Mouse (Mus musculus) testis, postnatal 14 days (tissue): ENCODE data around the gene Pinlyp.
A peak's percentile ranks its signal among the peaks of the same experiment; 100 is the strongest.

Experiments used
- DNase-seq: peaks from one replicate; pipeline ENCODE4 v3.0.0; 2021; ENCODE audit warnings: low spot score

The Pinlyp gene

DNA sequence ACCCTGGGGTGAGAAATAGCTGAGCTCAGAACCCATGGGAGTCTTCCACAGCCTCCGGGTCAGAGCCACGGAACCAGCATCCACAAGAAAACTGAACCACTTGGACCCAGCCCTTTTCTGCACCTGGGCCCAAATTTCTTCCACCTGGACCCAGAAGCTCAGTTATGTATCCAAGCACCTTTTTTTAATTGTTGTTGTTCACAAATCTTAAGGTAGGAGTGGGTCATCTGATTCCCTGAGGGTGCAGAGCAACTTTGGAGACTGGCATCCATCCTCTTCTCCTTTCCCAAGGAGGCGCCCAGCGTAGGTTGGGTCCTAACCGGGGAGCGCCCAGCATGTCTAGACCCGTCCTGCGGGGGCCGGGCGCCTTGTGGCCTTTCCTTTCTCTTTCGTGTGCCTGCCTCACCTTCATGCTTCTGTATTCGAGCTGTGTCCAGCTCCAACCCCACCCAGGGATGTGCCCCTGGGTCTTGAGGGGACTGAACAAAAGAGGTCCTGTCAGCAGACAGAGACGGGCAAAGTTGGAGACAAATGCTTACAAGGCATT is at the start of gene Pinlyp, which contains the start of gene Xrcc1:
Pinlyp (minus strand) TSS at position 51 of the 547 bp plus-strand sequence.
Xrcc1 (plus strand) TSS at position 222 of the 547 bp plus-strand sequence.
- no peak for DNase-seq

DNA sequence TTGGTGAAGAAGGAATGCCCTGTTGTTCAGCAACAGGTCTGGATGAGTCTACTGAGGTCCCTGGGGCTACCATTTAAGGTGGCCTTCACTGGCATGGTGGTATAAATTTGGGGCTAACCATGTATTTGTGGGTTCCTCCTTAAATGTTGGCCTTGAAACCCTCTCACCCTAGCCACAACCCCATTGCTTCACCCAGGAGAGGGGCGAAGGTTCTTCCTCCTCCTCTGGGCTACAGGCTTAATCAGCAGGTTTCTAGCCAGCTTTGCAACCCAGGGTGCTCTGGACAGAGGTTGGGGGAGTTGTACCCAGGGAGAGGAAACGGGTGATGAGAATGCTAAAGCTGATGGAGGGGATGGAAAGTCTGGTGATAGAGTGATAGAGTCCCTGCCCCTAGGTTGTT is 49.5 kb upstream of the Pinlyp start:
- no peak for DNase-seq

DNA sequence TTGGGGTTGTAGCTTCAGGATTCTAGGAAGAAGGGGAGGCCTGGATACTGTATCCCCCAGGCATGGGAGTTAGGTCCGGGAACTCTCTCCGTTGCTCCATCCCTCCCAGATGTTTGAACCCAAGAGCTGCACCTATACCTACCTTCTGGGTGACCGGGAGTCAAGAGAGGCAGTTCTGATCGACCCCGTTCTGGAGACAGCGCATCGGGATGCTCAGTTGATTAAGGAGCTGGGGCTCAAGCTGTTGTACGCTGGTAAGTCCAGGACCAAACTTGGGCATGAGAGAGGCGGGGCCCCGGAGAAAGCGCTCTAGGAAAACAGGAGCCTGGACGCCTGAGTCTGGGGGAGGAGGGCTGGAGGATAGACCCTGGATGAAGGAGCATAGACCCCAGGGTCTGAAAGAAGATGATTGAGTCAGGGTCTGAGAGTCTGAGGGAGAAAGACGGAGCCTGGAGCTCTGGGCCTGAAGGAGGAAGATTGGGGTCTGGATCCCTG is 48.4 kb upstream of the Pinlyp start:
- DNase-seq, result no peak

DNA sequence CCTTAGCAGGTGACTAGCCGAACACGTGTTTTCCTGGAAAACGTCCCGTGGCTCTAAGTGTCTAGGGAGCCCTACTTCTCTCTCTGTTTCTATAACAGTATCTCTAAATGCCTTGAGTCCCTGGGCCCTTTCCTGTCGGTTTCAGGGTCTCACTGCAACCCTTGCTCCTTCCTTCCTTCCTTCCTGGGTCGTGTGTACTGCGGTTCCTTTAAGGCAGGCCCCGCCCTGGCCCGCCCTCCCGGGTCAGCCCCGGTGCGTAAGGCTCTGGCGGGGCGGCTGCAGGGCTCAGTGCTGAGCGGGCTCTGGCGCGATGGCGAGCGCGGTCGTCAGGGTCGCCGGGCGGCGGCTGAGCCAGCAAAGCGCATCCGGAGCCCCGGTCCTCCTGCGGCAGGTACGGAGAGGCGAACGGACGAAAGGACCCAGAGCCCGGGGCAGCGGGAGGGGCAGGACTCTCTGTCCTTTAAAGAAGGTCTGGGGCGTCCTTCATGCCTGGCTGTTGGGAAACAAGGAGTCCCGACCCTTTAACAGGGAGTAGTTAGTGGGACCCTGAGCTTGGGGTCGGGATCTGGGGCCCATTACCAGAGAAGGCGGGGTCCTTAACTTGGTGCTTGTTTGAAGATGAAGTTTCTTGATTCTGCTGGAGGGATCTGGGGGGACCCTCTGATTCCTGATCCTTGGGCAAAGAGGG is 47.8 kb upstream of the Pinlyp start:
- no peak for DNase-seq

DNA sequence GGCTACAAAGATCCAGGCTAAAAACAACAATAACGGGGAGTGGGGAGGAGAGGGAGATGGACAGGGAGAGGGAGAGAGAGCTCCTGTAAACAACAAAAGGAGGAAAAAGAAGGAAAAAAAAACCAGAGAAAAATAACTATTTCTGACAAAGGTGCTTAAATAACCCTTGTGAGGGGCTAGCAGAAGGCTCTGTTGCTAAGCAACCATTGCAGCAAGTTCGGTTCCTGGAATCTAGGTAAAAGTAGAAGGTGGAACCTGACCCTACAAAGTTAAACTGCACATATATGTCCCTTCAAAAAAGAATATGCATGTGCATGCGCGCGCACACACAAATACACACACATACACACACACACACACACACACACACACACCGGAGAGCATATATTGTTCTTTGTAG is 46.9 kb upstream of the Pinlyp start:
- DNase-seq, result no peak

DNA sequence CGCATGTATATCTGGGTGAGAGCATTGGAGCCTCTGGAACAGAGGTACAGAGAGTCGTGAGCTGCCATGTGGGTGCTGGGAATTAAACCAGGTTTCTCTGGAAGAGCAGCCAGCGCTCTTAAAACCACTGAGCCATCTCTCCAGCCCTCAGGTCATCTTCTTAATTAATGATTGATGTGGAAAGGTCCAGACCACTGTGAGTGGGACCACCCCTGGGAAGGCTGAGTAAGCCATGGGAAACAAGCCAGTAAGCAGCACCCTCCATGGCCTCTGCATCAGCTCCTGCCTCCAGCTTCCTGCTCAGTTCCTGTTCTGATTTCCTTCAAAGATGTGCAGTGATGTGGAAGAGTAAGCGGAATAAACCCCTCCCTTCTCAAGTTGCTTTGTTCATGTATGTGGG is 46.2 kb upstream of the Pinlyp start:
- no peak for DNase-seq

DNA sequence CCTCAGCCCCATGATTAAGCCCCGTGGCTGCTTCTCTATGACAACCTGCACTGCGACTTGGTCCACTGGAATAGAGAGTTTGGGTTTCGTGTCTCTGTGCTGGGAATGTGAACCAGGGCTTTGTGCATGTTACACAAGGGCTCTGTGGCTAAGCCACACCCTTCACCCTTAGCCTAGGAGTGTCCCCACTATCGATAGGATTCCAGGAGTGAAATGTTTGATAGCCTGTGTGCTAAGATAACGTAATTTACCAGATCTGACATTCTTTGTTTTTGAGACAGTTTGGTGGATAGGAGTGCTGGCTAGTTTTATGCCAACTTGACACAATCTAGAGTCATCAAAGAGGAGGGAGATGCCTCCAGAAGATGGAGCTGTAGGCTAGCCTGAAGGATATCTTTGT is 45.8 kb upstream of the Pinlyp start:
- no peak for DNase-seq

DNA sequence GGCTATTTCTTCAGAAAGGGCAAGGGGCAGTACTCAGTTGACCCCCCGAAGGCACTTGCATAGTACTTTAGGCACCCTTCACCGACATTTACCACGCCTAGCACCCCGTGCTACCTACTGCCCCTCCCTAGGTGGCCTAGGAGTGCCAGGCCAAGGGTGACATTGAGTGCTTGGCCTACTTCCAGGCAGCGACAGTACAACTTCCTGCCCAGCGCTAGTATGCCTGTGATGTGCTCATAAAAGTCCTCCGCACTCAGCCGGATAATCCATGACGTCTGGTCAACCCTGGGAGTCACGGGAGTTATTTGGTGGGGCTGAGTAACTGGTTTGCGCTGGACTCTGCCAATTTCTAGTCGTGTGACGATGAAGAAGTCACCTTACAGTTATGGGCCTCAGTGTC is 42.4 kb upstream of the Pinlyp start:
- no peak for DNase-seq

DNA sequence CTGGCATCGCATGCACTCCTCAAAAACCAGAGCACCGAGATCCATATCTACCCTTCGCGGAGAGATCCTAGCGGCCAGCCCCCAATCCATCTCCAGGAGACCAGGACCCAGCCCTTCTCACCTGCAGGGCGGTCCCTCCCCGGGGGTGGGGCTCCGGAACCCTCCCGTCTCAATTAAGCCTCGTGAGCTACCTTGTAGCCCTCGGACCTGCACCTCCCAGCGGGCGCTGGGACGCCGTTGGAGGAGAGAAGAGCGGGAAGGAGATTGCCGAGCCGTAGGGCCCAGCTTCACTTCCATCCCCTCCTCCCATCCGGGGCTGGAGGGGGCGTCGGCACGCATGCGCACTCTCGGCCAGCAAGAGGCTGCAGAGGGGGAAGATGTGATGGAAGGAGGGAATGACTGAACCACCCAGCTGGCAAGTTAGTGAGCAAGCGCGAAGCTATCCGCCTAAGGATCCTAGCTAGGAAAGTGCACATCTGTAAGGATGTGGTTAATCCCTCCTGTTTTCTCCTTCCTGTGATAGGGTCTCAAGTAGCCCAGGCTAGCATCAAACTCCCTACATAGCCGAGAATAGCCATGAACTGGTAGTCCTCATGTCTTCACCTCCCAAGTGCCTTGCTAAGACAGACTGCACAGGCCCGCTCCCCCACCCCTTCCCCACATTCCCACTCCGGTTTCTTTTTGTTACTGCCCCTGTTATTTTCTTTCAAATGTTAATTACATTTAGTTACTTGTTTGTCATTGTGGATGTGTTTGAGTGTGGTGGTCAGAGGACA is 41.6 kb upstream of the Pinlyp start, which contains the start of the genes Ethe1 and Zfp575:
Ethe1 (plus strand) TSS at position 214 of the 776 bp plus-strand sequence.
Zfp575 (minus strand) TSS at position 312 of the 776 bp plus-strand sequence.
- DNase-seq, result peak; percentile 62

DNA sequence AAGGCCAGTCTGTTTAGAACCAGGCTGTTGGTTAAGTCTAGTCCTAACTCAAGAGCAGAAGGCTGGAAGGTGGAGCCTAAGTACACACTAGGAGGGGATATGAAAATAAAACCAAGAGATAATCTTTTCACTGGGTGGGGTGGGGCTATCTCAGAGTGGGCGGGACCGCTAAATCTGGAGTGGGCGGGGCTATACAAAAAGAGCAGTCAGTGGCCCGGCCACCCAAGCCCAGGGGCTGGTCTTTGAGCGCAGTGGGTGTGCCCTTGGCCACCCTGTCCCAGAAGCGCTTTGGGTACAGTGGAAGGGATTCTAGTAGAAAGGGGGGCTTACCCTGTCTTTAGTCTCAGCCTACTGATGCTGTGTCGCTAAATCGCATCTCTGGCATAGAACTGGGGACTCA is 40.9 kb upstream of the Pinlyp start:
- no peak for DNase-seq

DNA sequence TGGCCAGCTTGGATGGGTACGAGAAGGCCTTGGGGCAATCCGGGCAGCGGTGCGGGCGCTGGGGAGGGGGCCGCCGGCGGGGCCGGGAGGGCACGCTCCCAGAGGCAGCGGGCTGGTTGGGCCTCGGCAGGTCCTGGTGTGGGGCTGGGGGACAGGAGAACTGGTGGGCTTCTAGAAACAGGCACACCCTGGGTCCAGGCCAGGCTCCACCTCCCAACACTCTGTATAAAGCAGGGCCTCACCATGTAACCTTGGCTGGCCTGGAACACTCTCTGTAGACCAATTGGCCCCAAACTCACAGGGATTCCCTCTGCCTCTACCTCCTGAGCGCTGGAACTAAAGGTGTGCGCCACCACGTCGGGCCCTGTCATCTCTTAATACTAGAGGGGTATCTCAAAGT is 40.1 kb upstream of the Pinlyp start:
- DNase-seq, result no peak

DNA sequence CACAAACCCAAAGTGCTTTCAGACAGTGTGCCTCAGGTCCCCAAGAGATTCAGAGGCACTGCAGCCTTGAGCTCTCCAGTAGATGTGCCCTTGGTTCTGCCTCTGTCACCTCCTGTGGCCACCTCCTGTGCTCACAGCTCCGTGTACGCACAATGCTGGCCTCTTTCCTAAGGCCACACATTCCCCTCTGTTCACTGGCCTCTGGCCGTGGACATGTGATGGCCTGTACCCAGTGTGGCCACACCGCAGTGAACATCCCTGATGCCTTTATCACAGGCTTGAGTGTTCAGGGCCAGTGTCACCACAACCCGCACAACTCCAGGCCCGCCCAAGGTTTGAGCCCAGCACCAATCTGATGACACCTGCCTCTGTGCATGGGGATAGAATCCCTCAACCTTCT is 39.0 kb upstream of the Pinlyp start:
- DNase-seq, result no peak

DNA sequence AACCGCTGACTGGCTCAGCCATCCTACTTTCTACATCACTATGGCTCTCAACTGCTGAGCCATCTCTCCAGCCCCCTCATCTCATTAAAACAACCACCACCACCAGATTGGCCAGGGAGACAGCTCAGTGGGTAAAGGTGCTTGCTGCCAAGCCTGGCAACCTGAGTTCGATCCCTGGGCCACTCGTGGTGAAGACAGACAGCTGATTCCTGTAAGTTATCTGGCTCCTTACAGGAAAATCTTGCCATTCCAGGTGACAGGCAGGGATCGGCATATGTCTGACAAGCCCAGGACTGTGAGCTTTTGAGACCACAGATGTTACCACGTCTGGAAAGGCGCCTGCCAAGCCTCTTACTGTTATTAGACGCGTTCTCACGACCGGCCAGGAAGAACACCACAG is 31.9 kb upstream of the Pinlyp start:
- DNase-seq, result no peak

DNA sequence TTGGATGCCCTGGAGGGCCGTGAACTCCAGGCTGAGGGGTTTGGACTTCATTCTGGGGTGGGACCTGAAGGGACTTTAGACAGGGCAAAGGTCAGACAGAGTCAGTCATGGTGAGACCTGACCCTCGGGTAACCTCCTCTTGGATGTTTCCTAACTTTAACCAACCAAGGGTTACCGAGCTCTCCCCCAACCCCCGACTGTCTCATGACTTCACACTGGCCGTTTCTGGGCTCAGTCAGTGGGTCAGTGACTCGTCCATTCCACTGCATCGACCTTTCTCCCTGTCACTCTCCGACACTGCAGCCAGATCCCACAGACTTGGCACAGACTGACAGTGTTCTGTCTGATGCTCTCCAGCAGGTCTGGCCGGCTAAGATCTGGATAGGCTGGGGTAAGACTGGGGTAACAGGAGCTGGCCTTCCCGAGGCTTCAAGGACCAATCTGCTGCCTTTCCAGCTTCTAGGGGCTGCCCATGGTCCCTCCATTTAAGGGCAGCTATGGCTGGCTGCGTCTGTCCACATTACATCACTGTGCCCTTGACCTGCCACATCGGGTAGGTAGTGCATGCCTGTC is 28.4 kb upstream of the Pinlyp start:
- DNase-seq, result no peak

DNA sequence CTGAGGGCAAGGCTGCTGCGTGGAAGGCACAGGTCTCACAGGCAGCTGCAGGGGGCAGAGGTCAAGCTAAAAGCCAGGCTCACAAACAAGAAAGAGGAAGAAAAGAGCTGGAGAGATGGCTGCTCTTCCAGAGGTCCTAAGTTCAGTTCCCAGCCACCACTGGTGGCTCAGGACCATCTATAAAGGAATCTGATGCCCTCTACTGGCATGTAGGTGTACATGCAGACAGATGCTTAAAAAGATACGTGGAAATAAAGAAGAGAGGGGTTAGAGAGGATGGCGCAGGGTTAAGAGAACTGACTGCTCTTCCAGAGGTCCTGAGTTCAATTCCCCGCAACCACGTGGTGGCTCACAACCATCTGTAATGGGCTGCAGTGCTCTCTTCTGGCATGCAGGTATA is 26.5 kb upstream of the Pinlyp start:
- no peak for DNase-seq

DNA sequence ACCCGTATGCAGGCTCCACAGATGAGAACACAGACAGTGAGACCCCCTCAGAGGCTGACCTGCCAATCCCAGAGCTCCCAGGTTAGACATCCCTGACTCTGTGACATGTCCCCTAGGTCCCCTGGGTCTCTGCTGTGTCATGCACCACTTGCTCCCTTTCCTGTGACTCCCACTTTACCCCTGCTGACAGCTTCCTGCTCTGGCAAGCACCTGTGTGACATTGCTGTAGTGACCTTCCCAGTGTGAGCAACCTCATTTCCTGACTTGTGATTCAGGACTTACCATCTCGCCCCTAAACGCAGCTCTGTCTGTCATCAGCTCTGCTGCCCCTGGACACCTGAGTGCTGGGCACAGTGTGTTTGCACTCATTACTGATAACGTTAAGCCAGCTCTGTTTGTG is 25.2 kb upstream of the Pinlyp start:
- DNase-seq, result no peak

DNA sequence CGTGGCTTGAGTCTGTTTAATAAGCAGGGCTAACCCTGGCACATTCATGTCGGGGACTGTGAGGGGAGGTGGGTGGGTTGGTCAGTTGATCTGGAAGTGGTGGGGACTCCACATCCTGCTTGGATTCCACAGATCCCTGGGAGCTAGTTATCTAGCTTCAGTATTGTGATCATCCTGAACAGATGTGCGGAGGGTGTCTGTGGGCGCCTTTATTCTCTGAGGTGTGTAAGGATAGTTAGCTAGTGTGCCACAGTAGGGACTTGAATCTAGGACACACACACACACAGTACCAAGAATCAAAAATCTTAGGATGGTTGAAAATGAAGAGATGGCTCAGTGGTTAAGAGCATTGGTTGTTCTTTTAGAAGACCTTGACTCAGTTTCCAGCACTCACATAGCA is 22.6 kb upstream of the Pinlyp start:
- no peak for DNase-seq

DNA sequence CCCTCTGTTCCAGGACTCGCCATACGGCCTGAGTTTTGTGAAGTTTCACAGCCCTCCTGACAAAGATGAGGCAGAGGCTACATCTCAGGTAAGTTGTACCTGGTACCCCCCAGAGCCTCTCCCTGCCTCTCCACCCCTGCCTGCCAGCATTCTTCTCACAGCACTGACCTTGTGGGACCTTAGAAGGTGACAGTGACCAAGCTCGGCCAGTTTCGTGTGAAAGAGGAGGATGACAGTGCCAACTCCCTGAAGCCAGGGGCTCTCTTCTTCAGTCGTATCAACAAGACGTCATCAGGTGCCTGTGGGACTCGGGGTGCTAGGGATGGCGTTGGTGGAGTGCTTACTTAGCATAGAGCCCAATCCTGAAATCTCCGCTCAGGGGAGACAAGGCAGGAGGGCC is 20.3 kb upstream of the Pinlyp start:
- DNase-seq, result no peak

DNA sequence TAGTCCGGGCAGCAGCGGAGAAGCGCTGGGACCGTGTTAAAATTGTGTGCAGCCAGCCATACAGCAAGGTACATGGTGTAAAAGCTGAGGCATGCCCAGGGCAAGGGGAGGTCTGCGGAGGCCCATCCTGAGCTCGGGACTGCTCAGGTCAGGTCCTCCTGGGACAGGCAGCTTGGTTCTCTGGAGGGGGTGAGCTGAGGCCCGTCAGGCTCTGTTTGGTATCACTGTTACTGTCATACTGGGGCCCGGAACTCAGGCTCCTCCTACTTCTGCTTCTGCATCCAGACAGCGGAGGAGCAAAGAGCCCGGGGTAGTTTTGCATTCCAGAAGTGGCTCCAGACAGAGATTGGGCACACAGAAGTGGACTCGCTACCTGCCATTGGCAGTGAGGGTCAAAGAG is 19.7 kb upstream of the Pinlyp start:
- DNase-seq, result no peak

DNA sequence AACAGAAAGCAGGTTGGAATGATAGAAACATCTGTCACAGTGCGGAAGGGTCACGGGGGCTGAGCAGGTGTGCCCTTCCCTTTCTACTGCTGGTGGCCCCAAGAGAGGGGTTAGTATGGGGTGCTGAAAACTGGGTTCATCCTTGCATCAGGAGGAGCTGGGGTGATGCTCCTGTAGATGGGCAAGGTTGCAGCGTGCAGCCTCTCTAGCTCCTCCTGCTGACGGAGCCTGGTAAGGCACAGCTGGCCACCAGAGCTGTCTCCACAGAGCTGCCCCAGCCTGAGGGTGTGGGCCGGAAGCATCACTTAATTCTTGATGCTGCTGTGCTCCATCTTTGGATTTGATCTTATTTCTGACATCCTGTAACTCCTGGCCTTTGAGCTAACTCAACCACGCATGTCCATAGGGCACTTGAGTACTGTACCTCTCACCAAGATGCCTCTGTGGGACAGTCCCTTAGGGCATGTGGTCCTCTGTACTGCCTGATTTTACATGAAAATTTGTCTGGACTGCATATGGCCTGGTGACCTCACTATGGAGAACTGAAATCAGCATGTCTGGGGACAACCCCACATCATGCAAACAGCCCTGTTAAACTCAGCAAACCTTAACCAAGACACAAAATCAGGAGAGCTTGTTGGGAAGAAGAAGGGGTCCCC is 18.8 kb upstream of the Pinlyp start:
- DNase-seq, result no peak

DNA sequence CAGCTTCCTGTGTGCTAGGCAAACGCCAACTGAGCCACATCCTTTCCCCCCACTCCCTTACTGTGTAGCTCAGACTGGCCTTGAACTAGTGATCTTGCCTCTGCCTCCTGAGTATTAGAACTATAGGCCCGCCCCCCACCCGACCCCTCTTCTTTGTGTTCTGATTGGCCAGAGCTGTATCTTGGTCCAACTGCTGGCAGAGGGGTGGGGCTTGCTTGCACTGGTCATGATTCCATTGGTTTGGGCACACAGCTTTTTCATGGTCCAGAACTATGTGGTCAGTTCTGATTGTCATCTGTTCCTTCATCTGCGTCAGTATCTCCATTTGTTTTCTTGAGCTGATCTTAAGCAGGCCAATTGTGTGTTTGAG is 17.9 kb upstream of the Pinlyp start:
- DNase-seq, result no peak

DNA sequence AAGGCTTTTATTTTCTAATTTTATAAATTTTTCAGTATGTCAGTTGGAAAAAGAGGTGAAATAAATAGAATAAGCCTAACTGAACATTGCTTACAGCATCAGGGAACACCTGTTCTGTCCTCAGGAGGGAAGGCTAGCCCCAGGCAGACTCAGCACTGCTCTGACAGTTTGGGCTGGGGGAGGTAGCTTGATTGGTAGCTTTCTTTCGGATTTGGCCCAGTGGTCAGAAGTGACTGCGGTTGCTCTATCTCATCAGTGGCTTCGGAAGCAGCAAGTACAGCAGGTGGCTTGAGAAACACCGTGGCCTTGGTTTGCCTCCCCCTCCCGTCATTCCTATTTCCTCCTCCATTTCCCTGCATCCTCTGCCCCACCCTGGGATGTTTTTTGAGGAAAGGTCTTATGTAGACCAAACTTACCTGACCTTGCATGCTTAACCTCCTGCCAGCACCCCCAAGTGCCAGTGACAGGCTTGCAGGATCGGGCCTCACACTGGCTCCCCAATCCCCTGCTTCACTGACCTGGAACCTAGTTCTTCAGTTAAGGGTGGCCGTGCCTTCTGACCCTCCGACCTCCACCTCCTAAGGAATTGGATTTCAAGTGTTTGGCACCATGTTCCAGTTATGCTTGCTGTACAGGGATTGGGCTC is 17.4 kb upstream of the Pinlyp start:
- DNase-seq, result no peak
